Mouse (Mus musculus) gastrocnemius, postnatal 10 days (tissue): ENCODE results near the gene Cfl1. TPM values are rescaled to one million over a fixed set of nuclear protein-coding genes. Genes with fewer than 3 reads are reported as not detected.
"Not testable (repeated sequence)": the region's sequence is repeated elsewhere in the genome, so short reads cannot be mapped to it uniquely, and the experiment has no call there.

ENCODE experiments used
- DNase-seq: peaks from one replicate; pipeline ENCODE4 v3.0.0; 2021; ENCODE audit warnings: mixed read lengths
- total RNA-seq, 2 experiments: library from RNA; stranded (reverse); gene quantifications; 2 replicates each; pipeline ENCODE4 v1.2.3; 2021

Cfl1 gene
- total RNA-seq, 2 experiments from 2014 or later: 305 to 378 TPM

DNA sequence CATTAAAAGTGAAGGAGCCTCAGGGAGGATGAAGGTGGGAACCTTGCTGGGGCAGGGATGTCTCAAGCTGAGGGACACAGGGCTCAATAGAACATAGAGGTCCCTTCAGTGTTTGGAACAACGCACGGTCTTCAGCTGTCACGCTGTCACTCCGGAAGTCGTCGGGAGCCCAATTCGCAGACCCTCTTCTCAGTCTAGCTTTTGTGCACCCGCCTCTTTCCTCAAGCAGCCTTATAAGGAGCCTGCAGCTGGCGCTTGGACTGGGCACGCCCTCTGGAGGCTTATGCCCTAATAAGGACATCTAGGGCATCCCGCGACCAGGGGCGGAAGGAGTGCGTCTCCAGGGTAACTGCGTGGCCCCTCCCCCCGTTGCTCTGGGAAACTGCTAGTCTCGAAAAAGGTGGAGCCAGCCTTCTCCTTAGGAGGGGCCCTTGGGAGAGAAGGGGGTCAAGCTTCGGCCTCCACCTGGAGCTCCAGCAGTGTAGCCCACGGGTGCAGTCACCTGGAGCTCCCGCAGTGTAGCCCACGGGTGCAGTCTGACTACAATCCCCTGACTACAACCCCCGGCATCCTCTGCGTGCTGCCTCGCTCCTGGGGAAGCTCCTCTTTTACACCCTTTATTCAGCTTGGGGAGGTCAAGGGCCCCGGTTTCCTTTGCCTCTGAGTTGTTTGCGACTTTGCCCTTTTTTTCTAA is 1.2 kb upstream of the Cfl1 start:
- peak; percentile 95 for DNase-seq

GRCm38 (mm10) chr19:5489721-5490120 is 534 bp upstream of the Cfl1 start:
- not testable (repeated sequence) for DNase-seq

GRCm38 (mm10) chr19:5490898-5491708 is 848 bp downstream of the Cfl1 start:
- peak; percentile 78 for DNase-seq

DNA sequence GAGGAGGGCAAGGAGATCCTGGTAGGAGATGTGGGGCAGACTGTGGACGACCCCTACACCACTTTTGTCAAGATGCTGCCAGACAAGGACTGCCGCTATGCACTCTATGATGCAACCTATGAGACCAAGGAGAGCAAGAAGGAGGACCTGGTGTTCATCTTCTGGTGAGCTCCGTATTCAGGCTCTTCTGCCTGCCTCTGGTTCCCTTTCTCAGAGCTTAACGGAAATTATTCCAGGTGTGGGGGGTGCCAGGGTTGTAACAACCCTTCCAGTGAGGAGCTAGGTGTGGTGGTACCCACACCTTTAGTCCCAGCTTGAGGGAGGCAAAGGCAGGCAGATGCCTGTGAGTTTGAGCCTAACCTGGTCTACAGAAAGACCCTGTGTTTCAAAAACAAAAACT is 2.4 kb downstream of the Cfl1 start:
- DNase-seq: no peak

DNA sequence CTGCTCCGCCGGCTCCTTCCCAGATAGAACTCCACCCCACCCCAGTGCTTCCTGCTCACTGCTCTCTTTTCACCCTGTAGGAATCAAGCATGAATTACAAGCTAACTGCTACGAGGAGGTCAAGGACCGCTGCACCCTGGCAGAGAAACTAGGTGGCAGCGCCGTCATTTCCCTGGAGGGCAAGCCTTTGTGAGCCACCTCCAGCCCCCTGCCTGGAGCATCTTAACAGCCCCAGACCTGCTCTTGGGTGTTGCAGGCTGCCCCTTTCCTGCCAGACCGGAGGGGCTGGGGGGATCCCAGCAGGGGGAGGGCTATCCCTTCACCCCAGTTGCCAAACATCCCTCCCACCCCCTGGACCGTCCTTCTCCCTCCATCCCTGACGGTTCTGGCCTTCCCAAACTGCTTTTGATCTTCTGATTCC is 3.1 kb downstream of the Cfl1 start:
- DNase-seq: not testable (repeated sequence)

DNA sequence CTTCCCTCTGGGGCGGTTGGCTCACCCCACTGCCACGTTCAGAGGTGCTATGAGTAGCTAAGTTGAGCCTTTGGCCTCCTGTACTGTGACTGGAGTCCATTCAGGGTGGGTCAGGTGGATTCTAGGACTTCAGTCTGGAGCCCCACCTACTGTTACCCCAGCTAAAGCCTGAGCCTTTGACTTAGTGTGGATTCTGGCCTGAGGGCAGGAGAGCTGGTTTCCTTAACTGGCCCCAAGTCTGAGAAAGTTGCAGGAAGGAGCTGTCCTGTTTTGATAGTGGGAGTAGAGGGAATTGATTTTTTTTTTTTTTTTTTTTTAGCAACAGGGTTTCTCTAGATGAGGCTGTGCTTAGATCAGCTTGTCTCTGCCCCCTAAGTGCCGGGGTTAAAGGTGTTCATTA is 4.1 kb downstream of the Cfl1 start:
- no peak for DNase-seq

DNA sequence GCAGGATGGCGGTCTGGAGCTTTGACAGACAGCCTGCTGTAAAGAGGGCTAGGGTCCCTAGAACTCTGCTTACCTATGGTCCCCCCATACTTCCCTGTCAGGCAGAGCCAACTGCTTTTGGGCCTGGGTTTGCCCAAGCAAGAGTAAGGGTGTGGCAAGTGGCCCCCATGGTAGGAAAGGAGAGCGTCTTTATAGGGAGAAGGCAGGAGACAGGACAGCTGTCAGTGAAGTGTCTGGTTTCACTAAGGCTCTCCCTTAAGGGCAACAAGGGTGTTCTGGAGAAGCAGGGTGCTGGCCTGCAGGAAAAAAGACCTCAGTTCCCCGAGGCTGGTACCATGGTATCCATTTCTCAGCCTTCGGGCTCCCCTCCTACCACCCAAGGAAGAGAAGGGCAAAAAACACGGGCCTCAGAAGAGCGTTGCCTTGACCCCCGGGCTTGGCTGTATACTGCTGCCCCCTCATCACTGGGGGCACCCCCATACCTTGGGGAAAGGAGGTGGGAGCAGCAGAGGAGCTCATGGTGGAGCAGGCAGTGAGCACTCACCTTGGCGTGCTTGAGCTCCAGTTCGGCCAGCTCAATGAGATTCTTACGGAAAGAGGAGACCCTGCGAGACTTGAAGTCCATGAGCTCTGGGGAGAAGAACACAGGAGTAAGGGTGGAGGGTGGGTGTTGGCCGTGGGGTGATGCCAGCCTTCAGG is 5.2 kb downstream of the Cfl1 start:
- no peak for DNase-seq

GRCm38 (mm10) chr19:5496052-5496370 is 5.8 kb downstream of the Cfl1 start:
- DNase-seq: no peak

- no peak for DNase-seq
Measured at GRCm38 (mm10) chr19:5500330-5500875, 10.1 kb downstream of the Cfl1 start.

DNA sequence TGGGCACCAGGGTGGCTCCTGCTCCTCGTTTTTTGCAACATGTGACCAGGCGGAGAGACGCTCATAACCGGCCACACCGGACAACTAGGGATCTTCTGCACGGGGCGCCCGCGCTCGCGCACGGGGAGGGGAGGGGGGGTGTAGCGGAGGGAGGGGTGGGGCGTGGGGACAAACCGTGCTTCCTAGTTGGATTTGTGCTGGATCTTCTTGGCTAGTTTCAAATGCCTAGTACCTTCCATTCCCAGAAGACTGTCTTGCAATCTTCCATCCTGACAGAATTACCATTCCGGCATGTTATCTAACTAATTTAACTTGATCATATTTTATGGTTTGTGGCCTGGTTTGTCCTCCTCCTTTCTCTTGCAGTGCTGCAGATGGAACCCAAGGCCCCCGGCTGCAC is 13.4 kb downstream of the Cfl1 start, which contains the start of gene 1700020D05Rik:
1700020D05Rik (minus strand) TSS at position 101 of the 400 bp plus-strand sequence.
- DNase-seq: no peak

- DNase-seq: peak; percentile 96
Measured at GRCm38 (mm10) chr19:5510031-5511026, 20.1 kb downstream of the Cfl1 start, which contains the start of gene Snx32. Gene Snx32 (minus strand): TSS chr19:5510538.

DNA sequence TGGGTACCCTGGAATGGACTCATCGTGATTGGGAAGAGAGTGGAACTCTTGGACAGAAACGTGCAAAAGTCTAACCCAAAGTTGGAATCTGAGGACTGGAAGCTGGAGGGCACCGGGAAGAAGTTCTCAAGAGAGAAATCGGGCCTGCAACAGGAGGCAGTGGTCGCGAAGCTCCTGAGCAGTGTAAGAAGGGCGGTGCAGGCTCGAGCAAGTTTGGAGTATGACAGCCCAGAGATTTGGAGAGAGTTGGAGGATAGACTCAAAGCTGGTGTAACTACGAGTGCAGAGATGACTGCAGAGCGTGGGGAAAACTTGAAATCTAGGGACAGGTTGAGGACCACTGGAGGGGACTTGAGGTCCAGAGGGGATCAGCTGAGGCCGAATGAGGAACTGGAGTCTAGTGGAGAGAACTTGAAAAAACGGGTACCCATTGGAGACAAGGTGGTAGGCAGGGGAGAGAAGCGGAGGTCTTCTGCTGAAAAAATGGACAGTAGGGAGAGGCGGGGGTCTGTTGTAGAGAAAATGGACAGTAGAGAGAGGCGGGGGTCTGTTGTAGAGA is 20.9 kb downstream of the Cfl1 start:
- no peak for DNase-seq

DNA sequence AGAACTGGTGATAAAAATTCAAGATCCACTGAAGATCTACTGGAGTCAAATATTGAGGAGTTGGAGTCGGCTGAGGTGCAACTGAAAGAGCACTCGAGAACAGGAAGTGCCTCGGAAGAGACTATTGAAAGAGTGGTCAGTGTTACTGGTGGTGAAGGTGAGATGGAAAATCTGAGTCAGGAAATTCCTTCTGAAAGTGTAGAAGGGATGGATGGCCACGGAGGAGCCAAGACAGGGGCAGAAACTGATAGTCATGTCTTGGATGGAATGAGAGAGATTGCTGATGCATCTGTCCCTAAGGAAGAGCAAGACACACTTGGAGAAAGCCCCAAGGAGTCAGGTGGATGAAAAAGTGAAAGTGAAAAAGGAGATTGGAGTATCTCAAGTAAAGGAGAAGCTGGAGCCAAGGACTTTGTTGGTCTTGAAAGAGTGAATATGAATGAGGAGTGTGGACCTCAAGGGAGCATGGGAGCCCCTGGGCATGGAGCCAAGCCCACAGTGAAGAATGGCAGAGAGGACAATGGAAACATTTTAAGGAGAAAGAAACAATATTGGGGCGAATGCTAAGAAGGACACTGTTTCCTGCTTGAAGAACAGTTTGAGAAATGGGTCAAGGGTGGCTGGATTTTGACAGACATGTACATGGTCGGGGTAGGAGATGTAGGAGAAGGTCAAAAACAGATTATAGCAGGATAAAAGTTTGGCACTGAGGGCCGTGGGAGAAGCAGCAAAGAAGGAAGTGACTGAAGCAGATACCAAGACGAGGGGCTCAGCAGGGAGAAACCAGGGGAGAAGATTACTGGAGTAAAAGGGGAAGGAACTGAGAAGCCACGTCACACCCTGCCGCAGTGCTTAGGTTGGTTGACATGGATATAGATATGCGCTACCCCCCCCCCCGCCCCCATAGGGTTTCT is 22.1 kb downstream of the Cfl1 start:
- DNase-seq: no peak

DNA sequence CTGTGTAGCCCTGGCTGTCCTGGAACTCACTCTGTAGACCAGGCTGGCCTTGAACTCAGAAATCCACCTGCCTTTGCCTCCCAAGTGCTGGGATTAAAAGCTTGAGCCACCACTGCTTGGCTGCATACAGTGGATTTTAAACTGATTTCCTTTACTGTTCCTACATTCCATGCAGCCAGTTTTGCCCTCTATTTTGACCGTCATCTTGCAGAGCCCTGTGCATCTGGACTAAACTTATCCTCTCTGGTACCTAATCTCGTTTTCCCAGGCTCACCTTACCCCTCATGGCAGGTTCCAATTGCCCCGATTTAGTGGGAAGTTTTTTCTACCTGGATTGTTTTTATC is 22.7 kb downstream of the Cfl1 start:
- no peak for DNase-seq

- DNase-seq: no peak
Measured at GRCm38 (mm10) chr19:5515840-5516777, 25.9 kb downstream of the Cfl1 start.

DNA sequence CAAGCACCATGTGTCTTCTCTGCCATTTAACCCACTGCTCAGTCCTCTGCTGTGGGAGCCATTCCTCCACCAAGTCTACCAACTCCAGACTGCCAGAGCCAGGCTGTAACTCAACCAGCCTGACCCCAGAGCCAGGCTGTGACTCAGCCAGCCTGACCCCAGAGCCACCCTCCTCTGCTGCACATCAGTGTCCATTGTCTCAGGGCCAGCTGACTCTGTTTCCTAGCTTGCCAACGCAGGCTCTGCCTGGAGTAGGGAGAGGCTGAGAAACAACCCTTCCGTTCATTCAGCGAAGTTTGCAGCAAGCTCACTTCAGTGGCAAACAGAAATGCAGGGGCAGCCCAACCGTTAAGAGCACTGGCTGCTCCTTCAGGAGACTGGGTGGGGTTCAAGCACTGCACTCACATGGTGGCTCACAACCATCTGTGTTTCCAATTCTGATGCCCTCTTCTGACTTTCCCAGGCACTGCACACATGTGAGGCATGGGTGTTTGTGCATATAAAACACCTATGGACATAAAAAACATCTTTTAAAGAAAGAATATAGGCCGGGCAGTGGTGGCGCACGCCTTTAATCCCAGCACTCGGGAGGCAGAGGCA is 26.8 kb downstream of the Cfl1 start:
- DNase-seq: no peak

DNA sequence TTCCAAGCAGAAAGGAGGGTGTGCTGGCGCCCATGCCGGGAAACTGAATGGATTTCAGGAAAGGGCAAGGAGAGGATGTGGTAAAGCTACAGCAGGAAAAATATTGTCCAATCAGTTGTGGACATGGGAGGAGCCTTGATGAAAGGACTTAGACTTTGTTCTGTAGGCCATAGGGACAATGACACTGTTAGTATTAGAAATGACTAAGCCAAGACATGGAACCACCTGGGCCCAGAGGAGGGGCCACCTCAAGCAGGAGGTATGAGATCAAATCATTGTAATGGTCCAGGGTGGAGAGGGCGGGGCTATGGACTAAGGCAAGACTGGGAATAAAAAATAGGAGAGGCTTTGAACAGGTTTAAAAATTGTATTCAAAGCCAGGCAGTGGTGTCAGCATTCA is 28.5 kb downstream of the Cfl1 start:
- no peak for DNase-seq

DNA sequence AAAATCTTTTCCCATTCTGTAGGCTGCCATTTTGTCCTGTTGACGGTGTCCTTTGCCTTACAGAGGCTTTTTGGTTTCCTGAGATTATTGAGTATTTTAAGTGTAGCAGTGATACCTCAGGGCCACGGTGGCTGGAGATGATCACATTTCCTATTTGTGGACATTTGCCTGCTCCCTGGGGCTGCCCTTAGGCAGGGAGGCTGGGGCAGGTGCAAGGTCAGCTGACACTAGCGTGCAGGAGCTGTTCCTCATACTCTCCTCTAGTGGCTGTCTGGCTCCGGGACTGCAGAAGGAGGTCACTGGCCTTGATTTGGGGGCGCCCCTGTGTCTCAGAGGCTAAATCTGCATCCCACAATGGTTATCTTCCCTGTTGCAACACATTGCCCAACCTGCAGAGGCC is 34.9 kb downstream of the Cfl1 start:
- no peak for DNase-seq
